Comparison of ENCODE assay signal across 8 mouse cellular contexts in the genomic region with DNA sequence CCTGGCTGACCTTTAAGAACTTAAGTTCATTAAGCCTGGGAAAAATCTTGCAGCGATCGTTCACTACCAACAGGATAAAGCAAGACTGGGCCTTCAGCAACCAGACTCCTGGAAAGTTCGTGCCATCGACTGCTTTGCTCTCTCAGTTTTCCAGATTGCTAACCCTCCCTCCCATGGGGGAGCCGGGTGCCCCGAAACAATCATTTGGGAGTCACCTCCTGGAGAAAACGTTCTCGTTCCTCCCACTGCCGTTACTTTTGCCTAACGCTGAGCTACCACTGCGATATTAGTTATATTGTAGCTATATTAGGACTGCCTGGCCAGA. TPM values are rescaled to one million over a fixed set of nuclear protein-coding genes. Genes with fewer than 3 reads are reported as not detected.
DNase-seq lines count a peak whose midpoint lies in the region; ATAC-seq and TF ChIP-seq lines count a peak whose summit lies in the region.

No protein-coding gene starts in this region.

- WGBS in kidney, embryonic 16.5 days, result under 1% methylated on average over 11 of the region's 11 CpGs
- WGBS in bone marrow, adult 2 months, result 0% methylated on average over 11 of the region's 11 CpGs
- WGBS in forebrain, postnatal 0 days, result under 1% methylated on average over 11 of the region's 11 CpGs

- H3K27me3 ChIP-seq in kidney, embryonic 16.5 days (ENCODE audit: insufficient read depth, low read length), result no peaks in the 10 kb centered on the region
- no peaks in the 10 kb centered on the region for H3K27me3 ChIP-seq in forebrain, postnatal 0 days (ENCODE audit: insufficient read depth, low read length)

- no peaks in the 10 kb centered on the region for H3K9me3 ChIP-seq in kidney, embryonic 16.5 days (ENCODE audit: low read length)
- no peaks in the 10 kb centered on the region for H3K9me3 ChIP-seq in forebrain, postnatal 0 days (ENCODE audit: low read length)

- peaks cover 19% of the 10 kb centered on the region for H3K4me1 ChIP-seq in kidney, embryonic 16.5 days (ENCODE audit: insufficient read depth, low read length)
- H3K4me1 ChIP-seq in bone marrow, adult 2 months (ENCODE audit: control insufficient read depth, insufficient read depth, low read length), result no peaks in the 10 kb centered on the region; the same call in 1 of the 2 replicates
- H3K4me1 ChIP-seq in forebrain, postnatal 0 days (ENCODE audit: insufficient read depth), result peaks cover 10% of the 10 kb centered on the region

- H3K9ac ChIP-seq in kidney, embryonic 16.5 days (replicated peaks; ENCODE audit: low read length), result peak overlapping the region; percentile 100
- H3K9ac ChIP-seq in forebrain, postnatal 0 days, result peak overlapping the region; percentile 99

- 0 out of 2 replicates have a peak, but pooled peaks have one; percentile 3 for ATAC-seq in kidney, embryonic 16.5 days (ENCODE audit: low FRiP score, low TSS enrichment)
- no peak; the same call in 1 of the 2 replicates for ATAC-seq in forebrain, postnatal 0 days
- ATAC-seq in megakaryocyte, adult 5-6 weeks (ENCODE audit: poor library complexity, severe bottlenecking), result peak; percentile 1; the same call in 1 of the 2 replicates
- ATAC-seq in CD4-positive, CD25-positive, alpha-beta regulatory T cell, adult 4 months, result no peak
- ATAC-seq in cerebellum, adult (ENCODE audit: insufficient number of reproducible peaks, low FRiP score, low TSS enrichment), result no peak

- H3K27ac ChIP-seq in kidney, embryonic 16.5 days (ENCODE audit: low read length), result peak overlapping the region; percentile 97
- peak overlapping the region; percentile 85 for H3K27ac ChIP-seq in bone marrow, adult 2 months (ENCODE audit: control insufficient read depth, insufficient read depth, low read depth, low read length, poor library complexity)
- peak overlapping the region; percentile 96 for H3K27ac ChIP-seq in forebrain, postnatal 0 days (ENCODE audit: low read depth, low read length)

- no peak for TF ChIP-seq CTCF in bone marrow, adult 2 months (IDR thresholded peaks at IDR 0.05; ENCODE audit: control insufficient read depth, insufficient read depth, low read length)
- no peak for TF ChIP-seq CTCF in forebrain, postnatal 0 days (IDR thresholded peaks at IDR 0.05; ENCODE audit: low read depth)

- H3K36me3 ChIP-seq in kidney, embryonic 16.5 days (ENCODE audit: insufficient read depth, low read length), result peaks cover 30% of the 10 kb centered on the region
- H3K36me3 ChIP-seq in forebrain, postnatal 0 days (ENCODE audit: insufficient read depth), result peaks cover 30% of the 10 kb centered on the region

- no peak for TF ChIP-seq POLR2A in bone marrow, adult 2 months (IDR thresholded peaks at IDR 0.05; ENCODE audit: borderline replicate concordance, control insufficient read depth, low read depth, low read length)

- H3K4me3 ChIP-seq in kidney, embryonic 16.5 days (ENCODE audit: low read length), result peak overlapping the region; percentile 87
- H3K4me3 ChIP-seq in bone marrow, adult 2 months (replicated peaks; ENCODE audit: control insufficient read depth, low read depth, low read length), result peak overlapping the region; percentile 74
- peak overlapping the region; percentile 95 for H3K4me3 ChIP-seq in forebrain, postnatal 0 days (ENCODE audit: low read depth, low read length)

- DNase-seq in kidney, postnatal 36 days, result no peak
- DNase-seq in forebrain, postnatal 0 days, result no peak
- DNase-seq in frontal cortex, postnatal 14 days (ENCODE audit: low spot score in 2 of 2), result no peak

- peak overlapping the region; percentile 83 for H3K4me2 ChIP-seq in kidney, embryonic 16.5 days (replicated peaks; ENCODE audit: low read depth, low read length)
- peak overlapping the region; percentile 69 for H3K4me2 ChIP-seq in forebrain, postnatal 0 days (ENCODE audit: low read depth)

RNA-seq across cellular contexts. Expression of a gene that starts 0.9 kb away (rescaled TPM):
- 687 and 730 TPM in 2 replicates for polyA plus RNA-seq in kidney, embryonic 16.5 days (2015; fragmentation: Nextera tagmentation; extraction: Ambion mirVana)
- polyA plus RNA-seq in bone marrow, adult 2 months (2011; ENCODE audit: insufficient read depth, insufficient read length, low replicate concordance, missing spikeins), result 103 and 113 TPM in 2 replicates
- 306 TPM in 2 replicates for total RNA-seq in forebrain, postnatal 0 days (2014; rRNA removed)
- polyA plus RNA-seq in forebrain, postnatal 0 days (2015; fragmentation: Nextera tagmentation; extraction: Ambion mirVana), result 334 and 388 TPM in 2 replicates
- total RNA-seq in megakaryocyte, adult 5-6 weeks (2015), result 226 and 247 TPM in 2 replicates
- total RNA-seq in megakaryocyte, adult 5-6 weeks (2017), result 154 and 191 TPM in 2 replicates
- 100 to 1,000 TPM; 292 to 325 TPM for polyA plus RNA-seq in CD4-positive, CD25-positive, alpha-beta regulatory T cell, adult 4 months (2017; shearing (Covaris generic))

RNA-seq across cellular contexts. Expression of a gene that starts 16.7 kb away (rescaled TPM):
- not detected in 2 replicates for polyA plus RNA-seq in kidney, embryonic 16.5 days (2015; fragmentation: Nextera tagmentation; extraction: Ambion mirVana)
- polyA plus RNA-seq in bone marrow, adult 2 months (2011; ENCODE audit: insufficient read depth, insufficient read length, low replicate concordance, missing spikeins), result not detected in 2 replicates
- total RNA-seq in forebrain, postnatal 0 days (2014; rRNA removed), result not detected in 2 replicates
- polyA plus RNA-seq in forebrain, postnatal 0 days (2015; fragmentation: Nextera tagmentation; extraction: Ambion mirVana), result not detected in 2 replicates
- not detected in 2 replicates for total RNA-seq in megakaryocyte, adult 5-6 weeks (2015)
- total RNA-seq in megakaryocyte, adult 5-6 weeks (2017), result not detected in 2 replicates
- polyA plus RNA-seq in CD4-positive, CD25-positive, alpha-beta regulatory T cell, adult 4 months (2017; shearing (Covaris generic)), result not detected

Comparison
In these comparisons a context has a peak if more than half of its experiments do, and no peak if none do; other contexts are left out.
1. ATAC-seq: peak in kidney, embryonic 16.5 days (single experiment) and megakaryocyte, adult 5-6 weeks (single experiment); none in forebrain, postnatal 0 days (single experiment), CD4-positive, CD25-positive, alpha-beta regulatory T cell, adult 4 months (single experiment) and cerebellum, adult (single experiment).
2. Peak in every context shown above with its lines, with median percentiles within 50 percentile points of each other: H3K27ac ChIP-seq and H3K4me3 ChIP-seq.